Mouse (Mus musculus): ENCODE measurements around the gene Rab42. TPM values are rescaled to one million over a fixed set of nuclear protein-coding genes. Genes with fewer than 3 reads are reported as not detected.
"Not testable (repeated sequence)": the region's sequence is repeated elsewhere in the genome, so short reads cannot be mapped to it uniquely, and the experiment has no call there.

The Rab42 gene
- polyA plus RNA-seq, 1 experiment from 2014 or later, result 2.6 TPM

GRCm38 (mm10) chr4:132293682-132294240 lies 9.4 kb downstream of the Rab42 start:
- no peaks in the 10 kb centered on the region for H3K4me1 ChIP-seq
- H3K4me3 ChIP-seq, result no peak overlapping the region
- no peak overlapping the region for H3K4me2 ChIP-seq
- no peak for ATAC-seq (ENCODE audit: insufficient number of reproducible peaks, insufficient read depth, low FRiP score, low TSS enrichment, low read depth)
- no peaks in the 10 kb centered on the region for H3K27me3 ChIP-seq
- no peak overlapping the region for H3K27ac ChIP-seq
- H3K36me3 ChIP-seq, result peaks cover 44% of the 10 kb centered on the region
- peak overlapping the region; percentile 51 for H3K9ac ChIP-seq
- WGBS, result 88% methylated on average over 7 of the region's 7 CpGs
- H3K9me3 ChIP-seq, result no peaks in the 10 kb centered on the region

GRCm38 (mm10) chr4:132292988-132293387 lies 10.2 kb downstream of the Rab42 start:
- Histone ChIP-seq H3K4me3 (no peak overlapping the region), H3K4me1 (no peaks in the 10 kb centered on the region), H3K9ac (no peak overlapping the region), H3K27me3 (no peaks in the 10 kb centered on the region), H3K36me3 (peaks cover 44% of the 10 kb centered on the region), H3K4me2 (no peak overlapping the region), H3K27ac (no peak overlapping the region), H3K9me3 (no peaks in the 10 kb centered on the region)
- no peak for ATAC-seq (ENCODE audit: insufficient number of reproducible peaks, insufficient read depth, low FRiP score, low TSS enrichment, low read depth)
- WGBS, result 46% methylated on average over 4 of the region's 4 CpGs

GRCm38 (mm10) chr4:132291624-132292335 lies 11.4 kb downstream of the Rab42 start:
- H3K9me3 ChIP-seq, result no peaks in the 10 kb centered on the region
- H3K36me3 ChIP-seq, result peaks cover 48% of the 10 kb centered on the region
- WGBS, result 75% methylated on average over 12 of the region's 12 CpGs
- no peak overlapping the region for H3K4me3 ChIP-seq
- peak; percentile 48; the same call in 1 of the 2 replicates for ATAC-seq (ENCODE audit: insufficient number of reproducible peaks, insufficient read depth, low FRiP score, low TSS enrichment, low read depth)
- H3K4me1 ChIP-seq, result no peaks in the 10 kb centered on the region
- no peaks in the 10 kb centered on the region for H3K27me3 ChIP-seq
- no peak overlapping the region for H3K27ac ChIP-seq
- no peak overlapping the region for H3K9ac ChIP-seq
- no peak overlapping the region for H3K4me2 ChIP-seq

- H3K36me3 ChIP-seq, result peaks cover 56% of the 10 kb centered on the region
- no peak overlapping the region for H3K4me3 ChIP-seq
- ATAC-seq (ENCODE audit: insufficient number of reproducible peaks, insufficient read depth, low FRiP score, low TSS enrichment, low read depth), result no peak
- H3K4me1 ChIP-seq, result no peaks in the 10 kb centered on the region
- WGBS, result 95% methylated on average over 4 of the region's 4 CpGs
- no peak overlapping the region for H3K4me2 ChIP-seq
- no peak overlapping the region for H3K27ac ChIP-seq
- no peak overlapping the region for H3K9ac ChIP-seq
- no peaks in the 10 kb centered on the region for H3K9me3 ChIP-seq
- H3K27me3 ChIP-seq, result no peaks in the 10 kb centered on the region
Measured at GRCm38 (mm10) chr4:132291056-132291455, 12.1 kb downstream of the Rab42 start.

- H3K27me3 ChIP-seq; H3K4me1 ChIP-seq; H3K4me3 ChIP-seq; ATAC-seq (ENCODE audit: insufficient number of reproducible peaks, insufficient read depth, low FRiP score, low TSS enrichment, low read depth); H3K4me2 ChIP-seq; H3K27ac ChIP-seq; H3K9me3 ChIP-seq: not testable (repeated sequence)
- H3K36me3 ChIP-seq, result peaks cover 67% of the 10 kb centered on the region
- WGBS, result 85% methylated on average over 3 of the region's 5 CpGs
- H3K9ac ChIP-seq, result 0 out of 2 replicates have a peak overlapping the region, but pooled peaks have one; percentile 16
Measured at GRCm38 (mm10) chr4:132288840-132289239, 14.3 kb downstream of the Rab42 start.

- Histone ChIP-seq H3K9ac (peak overlapping the region; percentile 22; the same call in 1 of the 2 replicates), H3K4me1 (peaks cover 15% of the 10 kb centered on the region), H3K27me3 (no peaks in the 10 kb centered on the region), H3K4me3 (no peak overlapping the region), H3K36me3 (peaks cover 3% of the 10 kb centered on the region; the same call in 1 of the 2 replicates), H3K27ac (no peak overlapping the region), H3K4me2 (peak overlapping the region; percentile 9; the same call in 1 of the 2 replicates), H3K9me3 (no peaks in the 10 kb centered on the region)
- WGBS, result 90% methylated on average over 3 of the region's 3 CpGs
- ATAC-seq (ENCODE audit: insufficient number of reproducible peaks, insufficient read depth, low FRiP score, low TSS enrichment, low read depth), result no peak
Measured at GRCm38 (mm10) chr4:132275949-132276348, 27.2 kb downstream of the Rab42 start.

- peak within 1 kb of the TSS; percentile 87 for H3K4me2 ChIP-seq
- peak within 1 kb of the TSS; percentile 94 for H3K27ac ChIP-seq
- peak within 1 kb of the TSS; percentile 87 for H3K4me3 ChIP-seq
- H3K9ac ChIP-seq, result peak within 1 kb of the TSS; percentile 91
- peaks cover 19% of the 10 kb centered on the region for H3K4me1 ChIP-seq
- H3K9me3 ChIP-seq, result no peaks in the 10 kb centered on the region
- WGBS, result under 1% methylated on average over 48 of the region's 48 CpGs
- no peaks in the 10 kb centered on the region for H3K36me3 ChIP-seq
- peak; percentile 88 for ATAC-seq (ENCODE audit: insufficient number of reproducible peaks, insufficient read depth, low FRiP score, low TSS enrichment, low read depth)
- no peaks in the 10 kb centered on the region for H3K27me3 ChIP-seq
Measured at GRCm38 (mm10) chr4:132274156-132274862, 28.9 kb downstream of the Rab42 start, which contains the start of gene Taf12. Gene Taf12 (plus strand): TSS chr4:132274375.

GRCm38 (mm10) chr4:132273166-132273565 lies 30.0 kb downstream of the Rab42 start:
- no peak for ATAC-seq (ENCODE audit: insufficient number of reproducible peaks, insufficient read depth, low FRiP score, low TSS enrichment, low read depth)
- H3K36me3 ChIP-seq, result no peaks in the 10 kb centered on the region
- peak overlapping the region; percentile 91 for H3K9ac ChIP-seq
- H3K4me1 ChIP-seq, result peaks cover 19% of the 10 kb centered on the region
- no peak overlapping the region for H3K27ac ChIP-seq
- WGBS, result 67% methylated on average over 2 of the region's 2 CpGs
- H3K27me3 ChIP-seq, result no peaks in the 10 kb centered on the region
- H3K9me3 ChIP-seq, result no peaks in the 10 kb centered on the region
- peak overlapping the region; percentile 87 for H3K4me3 ChIP-seq
- peak overlapping the region; percentile 87 for H3K4me2 ChIP-seq

GRCm38 (mm10) chr4:132269740-132270560 lies 33.2 kb downstream of the Rab42 start:
- Histone ChIP-seq H3K27me3 (no peaks in the 10 kb centered on the region), H3K9ac (peak overlapping the region; percentile 67), H3K27ac (peak overlapping the region; percentile 95), H3K9me3 (no peaks in the 10 kb centered on the region), H3K4me1 (peaks cover 12% of the 10 kb centered on the region), H3K36me3 (no peaks in the 10 kb centered on the region), H3K4me3 (peak overlapping the region; percentile 35), H3K4me2 (peak overlapping the region; percentile 60)
- WGBS, result under 1% methylated on average over 35 of the region's 35 CpGs
- peak; percentile 74; the same call in 1 of the 2 replicates for ATAC-seq (ENCODE audit: insufficient number of reproducible peaks, insufficient read depth, low FRiP score, low TSS enrichment, low read depth)

GRCm38 (mm10) chr4:132268871-132269739 lies 34.1 kb downstream of the Rab42 start:
- H3K4me2 ChIP-seq, result peak overlapping the region; percentile 60; the same call in 1 of the 2 replicates
- peaks cover 12% of the 10 kb centered on the region for H3K4me1 ChIP-seq
- ATAC-seq (ENCODE audit: insufficient number of reproducible peaks, insufficient read depth, low FRiP score, low TSS enrichment, low read depth), result no peak
- no peak overlapping the region for H3K9ac ChIP-seq
- no peaks in the 10 kb centered on the region for H3K9me3 ChIP-seq
- WGBS, result 8% methylated on average over 6 of the region's 6 CpGs
- H3K4me3 ChIP-seq, result no peak overlapping the region
- H3K36me3 ChIP-seq, result no peaks in the 10 kb centered on the region
- H3K27ac ChIP-seq, result peak overlapping the region; percentile 95
- no peaks in the 10 kb centered on the region for H3K27me3 ChIP-seq

Measured in embryonic facial prominence, embryonic 13.5 days (tissue).